Mouse (Mus musculus) midbrain, embryonic 10.5 days (tissue): ENCODE measurements at regions not wholly inside any gene's neighbourhood (a gene's known extent, or its start where the extent isn't known, plus 50 kb on each side); places are given as distances from the start of the nearest gene placed in this dataset.
A peak's percentile ranks its signal among the peaks of the same experiment; 100 is the strongest.

Experiments
- DNase-seq: peaks from one replicate; pipeline ENCODE4 v3.0.0-alpha.2; 2017; ENCODE audit warnings: low spot score
- H3K27ac ChIP-seq: fragments of 300-500 bp; sonication (generic); replicated peaks from 2 replicates; pipeline ENCODE4 v1.5.1; 2016; ENCODE audit warnings: mild to moderate bottlenecking
- H3K27me3 ChIP-seq: fragments of 300-500 bp; sonication (generic); 2 replicates; pipeline ENCODE4 v1.6.1; 2016; ENCODE audit warnings: low read depth, mild to moderate bottlenecking; ENCODE audit not compliant: poor library complexity, severe bottlenecking
- H3K36me3 ChIP-seq: fragments of 300-500 bp; sonication (generic); 2 replicates; pipeline ENCODE4 v1.6.1; 2016; ENCODE audit warnings: mild to moderate bottlenecking, moderate library complexity
- H3K4me1 ChIP-seq: fragments of 300-500 bp; sonication (generic); 2 replicates; pipeline ENCODE4 v1.6.1; 2016
- H3K4me3 ChIP-seq: fragments of 300-500 bp; sonication (generic); 2 replicates; pipeline ENCODE4 v1.5.1; 2016; ENCODE audit warnings: mild to moderate bottlenecking, moderate library complexity
- H3K9me3 ChIP-seq: fragments of 300-500 bp; sonication (generic); replicated peaks from 2 replicates; pipeline ENCODE4 v1.6.1; 2016; ENCODE audit warnings: mild to moderate bottlenecking
- WGBS: fragments of 180-500 bp; shearing (Covaris S2); methylation state at CpG from one replicate; pipeline ENCODE4 v1.1.7; 2016; 5-methylcytosine and 5-hydroxymethylcytosine counted together

GRCm38 (mm10) chr4:152771386-152771785 lies 293.7 kb upstream of the Kcnab2 start:
- Histone ChIP-seq H3K4me3 (no peak overlapping the region), H3K27ac (no peak overlapping the region), H3K36me3 (no peaks in the 10 kb centered on the region), H3K27me3 (no peaks in the 10 kb centered on the region), H3K9me3 (peaks cover 7% of the 10 kb centered on the region; the same call in 1 of the 2 replicates), H3K4me1 (no peaks in the 10 kb centered on the region)
- WGBS = 84% methylated on average over 7 of the region's 7 CpGs
- no peak for DNase-seq

- no peaks in the 10 kb centered on the region for H3K36me3 ChIP-seq
- no peaks in the 10 kb centered on the region for H3K4me1 ChIP-seq
- no peak overlapping the region for H3K4me3 ChIP-seq
- WGBS = 88% methylated on average over 5 of the region's 5 CpGs
- DNase-seq = no peak
- no peak overlapping the region for H3K27ac ChIP-seq
- peaks cover 16% of the 10 kb centered on the region; the same call in 1 of the 2 replicates for H3K9me3 ChIP-seq
- no peaks in the 10 kb centered on the region for H3K27me3 ChIP-seq
Measured at GRCm38 (mm10) chr4:152767372-152767771, 289.7 kb upstream of the Kcnab2 start.

- Histone ChIP-seq H3K27ac (no peak overlapping the region), H3K4me1 (no peaks in the 10 kb centered on the region), H3K27me3 (no peaks in the 10 kb centered on the region), H3K36me3 (no peaks in the 10 kb centered on the region), H3K4me3 (no peak overlapping the region), H3K9me3 (peaks cover 16% of the 10 kb centered on the region; the same call in 1 of the 2 replicates)
- no peak for DNase-seq
- 77% methylated on average over 6 of the region's 6 CpGs for WGBS
Measured at GRCm38 (mm10) chr4:152763116-152763515, 285.4 kb upstream of the Kcnab2 start.

- 94% methylated on average over 4 of the region's 4 CpGs for WGBS
- H3K27me3 ChIP-seq = no peaks in the 10 kb centered on the region
- H3K36me3 ChIP-seq = no peaks in the 10 kb centered on the region
- H3K9me3 ChIP-seq = peaks cover 16% of the 10 kb centered on the region; the same call in 1 of the 2 replicates
- DNase-seq = no peak
- no peak overlapping the region for H3K4me3 ChIP-seq
- no peak overlapping the region for H3K27ac ChIP-seq
- no peaks in the 10 kb centered on the region for H3K4me1 ChIP-seq
Measured at GRCm38 (mm10) chr4:152762576-152762975, 284.9 kb upstream of the Kcnab2 start.

- Histone ChIP-seq H3K9me3 (no peaks in the 10 kb centered on the region; the same call in 1 of the 2 replicates), H3K36me3 (no peaks in the 10 kb centered on the region), H3K27ac (no peak overlapping the region), H3K4me1 (no peaks in the 10 kb centered on the region), H3K27me3 (no peaks in the 10 kb centered on the region), H3K4me3 (no peak overlapping the region)
- DNase-seq = no peak
- 90% methylated on average over 5 of the region's 5 CpGs for WGBS
Measured at GRCm38 (mm10) chr4:152757191-152757590, 279.5 kb upstream of the Kcnab2 start.

GRCm38 (mm10) chr4:152756535-152756934 lies 278.9 kb upstream of the Kcnab2 start:
- Histone ChIP-seq H3K27me3 (no peaks in the 10 kb centered on the region), H3K4me1 (no peaks in the 10 kb centered on the region), H3K4me3 (no peak overlapping the region), H3K9me3 (no peaks in the 10 kb centered on the region; the same call in 1 of the 2 replicates), H3K36me3 (no peaks in the 10 kb centered on the region), H3K27ac (no peak overlapping the region)
- 88% methylated on average over 10 of the region's 10 CpGs for WGBS
- DNase-seq = no peak

GRCm38 (mm10) chr4:152755756-152756155 lies 278.1 kb upstream of the Kcnab2 start:
- H3K4me3 ChIP-seq = no peak overlapping the region
- no peaks in the 10 kb centered on the region for H3K4me1 ChIP-seq
- no peak for DNase-seq
- no peaks in the 10 kb centered on the region; the same call in 1 of the 2 replicates for H3K9me3 ChIP-seq
- H3K27ac ChIP-seq = no peak overlapping the region
- 90% methylated on average over 8 of the region's 8 CpGs for WGBS
- no peaks in the 10 kb centered on the region for H3K27me3 ChIP-seq
- H3K36me3 ChIP-seq = no peaks in the 10 kb centered on the region

- H3K27ac ChIP-seq = peak overlapping the region; percentile 1; the same call in 1 of the 2 replicates
Measured at GRCm38 (mm10) chr4:152744366-152744765, 266.7 kb upstream of the Kcnab2 start.

GRCm38 (mm10) chr4:152733017-152733416 lies 255.3 kb upstream of the Kcnab2 start:
- Histone ChIP-seq H3K36me3 (no peaks in the 10 kb centered on the region), H3K9me3 (no peaks in the 10 kb centered on the region), H3K4me1 (peaks cover 31% of the 10 kb centered on the region), H3K4me3 (no peak overlapping the region), H3K27me3 (peaks cover 28% of the 10 kb centered on the region), H3K27ac (peak overlapping the region; percentile 58)
- WGBS = 90% methylated on average over 2 of the region's 2 CpGs
- DNase-seq = no peak

More at GRCm38 (mm10) chr4:152744366-152744765, 266.7 kb upstream of the Kcnab2 start:
- 39% methylated on average over 11 of the region's 11 CpGs for WGBS
- H3K4me1 ChIP-seq = peaks cover 21% of the 10 kb centered on the region
- no peak overlapping the region for H3K4me3 ChIP-seq
- peaks cover 11% of the 10 kb centered on the region; the same call in 1 of the 2 replicates for H3K27me3 ChIP-seq
- H3K36me3 ChIP-seq = no peaks in the 10 kb centered on the region
- H3K9me3 ChIP-seq = peaks cover 5% of the 10 kb centered on the region
- no peak for DNase-seq

- Histone ChIP-seq H3K36me3 (no peaks in the 10 kb centered on the region), H3K27ac (0 out of 2 replicates have a peak overlapping the region, but pooled peaks have one; percentile 23), H3K9me3 (no peaks in the 10 kb centered on the region), H3K27me3 (peaks cover 23% of the 10 kb centered on the region), H3K4me3 (no peak overlapping the region), H3K4me1 (peaks cover 27% of the 10 kb centered on the region)
- 81% methylated on average over 10 of the region's 10 CpGs for WGBS
- peak; percentile 23 for DNase-seq
Measured at GRCm38 (mm10) chr4:152731988-152732387, 254.3 kb upstream of the Kcnab2 start.

- peaks cover 22% of the 10 kb centered on the region for H3K27me3 ChIP-seq
- H3K4me3 ChIP-seq = no peak overlapping the region
- peaks cover 27% of the 10 kb centered on the region for H3K4me1 ChIP-seq
- DNase-seq = no peak
- no peaks in the 10 kb centered on the region for H3K9me3 ChIP-seq
- 62% methylated on average over 10 of the region's 10 CpGs for WGBS
- H3K36me3 ChIP-seq = no peaks in the 10 kb centered on the region
- H3K27ac ChIP-seq = no peak overlapping the region
Measured at GRCm38 (mm10) chr4:152731082-152731720, 253.5 kb upstream of the Kcnab2 start.

- Histone ChIP-seq H3K4me1 (peaks cover 44% of the 10 kb centered on the region), H3K27ac (no peak overlapping the region), H3K27me3 (peaks cover 7% of the 10 kb centered on the region; the same call in 1 of the 2 replicates), H3K9me3 (no peaks in the 10 kb centered on the region), H3K4me3 (no peak overlapping the region), H3K36me3 (no peaks in the 10 kb centered on the region)
- 88% methylated on average over 6 of the region's 6 CpGs for WGBS
- DNase-seq = no peak
Measured at GRCm38 (mm10) chr4:152729421-152729820, 251.8 kb upstream of the Kcnab2 start.

GRCm38 (mm10) chr4:152725881-152726280 lies 248.2 kb upstream of the Kcnab2 start:
- Histone ChIP-seq H3K27ac (peak overlapping the region; percentile 38; the same call in 1 of the 2 replicates), H3K4me3 (no peak overlapping the region), H3K36me3 (no peaks in the 10 kb centered on the region), H3K4me1 (peaks cover 23% of the 10 kb centered on the region), H3K9me3 (no peaks in the 10 kb centered on the region), H3K27me3 (peaks cover 7% of the 10 kb centered on the region; the same call in 1 of the 2 replicates)
- 49% methylated on average over 5 of the region's 5 CpGs for WGBS
- DNase-seq = peak; percentile 35
